In the genomic region with DNA sequence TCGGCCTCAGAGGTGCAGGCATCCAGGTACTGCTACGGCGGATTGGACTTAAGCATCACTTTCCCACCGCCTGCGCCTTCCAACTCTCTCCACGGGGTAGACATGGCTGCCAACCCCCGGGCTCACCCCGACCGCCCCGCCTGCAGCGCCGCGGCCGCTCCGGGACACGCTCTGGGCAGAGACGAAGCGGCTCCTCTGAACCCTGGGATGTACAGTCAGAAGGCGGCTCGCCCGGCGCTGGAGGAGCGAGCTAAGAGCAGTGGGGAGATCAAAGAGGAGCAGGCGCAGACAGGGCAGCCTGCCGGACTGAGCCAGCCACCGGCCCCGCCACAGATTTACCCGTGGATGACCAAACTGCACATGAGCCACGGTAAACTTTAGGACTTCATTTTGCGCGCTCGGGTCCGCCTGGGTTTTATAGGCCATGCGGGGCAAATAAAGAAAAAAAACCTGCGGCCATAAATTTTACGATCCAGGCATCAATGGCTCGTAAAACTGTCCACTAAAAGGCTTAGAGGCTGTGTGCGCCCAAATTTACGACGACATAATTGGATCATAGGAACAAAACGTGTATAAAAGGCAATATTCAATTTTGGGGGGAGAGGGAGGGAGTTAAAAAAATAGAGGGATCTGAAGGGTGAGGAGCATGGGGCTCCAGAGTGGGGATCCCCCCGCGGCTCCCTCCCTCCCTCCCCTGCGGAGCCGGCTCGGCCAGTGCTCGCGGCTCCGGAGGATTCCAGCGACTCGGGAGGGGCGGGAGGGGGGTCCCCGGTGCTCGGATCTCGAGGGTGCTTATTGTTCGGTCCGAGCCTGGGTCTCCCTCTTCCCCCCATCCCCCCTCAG, we compare ENCODE assay signal across 8 mouse cellular contexts. TPM values are rescaled to one million over a fixed set of nuclear protein-coding genes. Genes with fewer than 3 reads are reported as not detected.
DNase-seq lines count a peak whose midpoint lies in the region; ATAC-seq and TF ChIP-seq lines count a peak whose summit lies in the region.

No protein-coding gene starts in this region.

- no peak overlapping the region for H3K9ac ChIP-seq in forebrain, embryonic 11.5 days (ENCODE audit: low read length)
- no peak overlapping the region for H3K9ac ChIP-seq in forebrain, embryonic 14.5 days (ENCODE audit: low read length)
- peak overlapping the region; percentile 74 for H3K9ac ChIP-seq in hindbrain, embryonic 11.5 days (ENCODE audit: low read depth, low read length)
- H3K9ac ChIP-seq in limb, embryonic 14.5 days (ENCODE audit: low read depth, low read length, severe bottlenecking) = peak overlapping the region; percentile 22

- peak; percentile 39; the same call in 1 of the 2 replicates for ATAC-seq in forebrain, embryonic 11.5 days (replicated peaks; ENCODE audit: low FRiP score)
- no peak; the same call in 1 of the 2 replicates for ATAC-seq in forebrain, embryonic 14.5 days
- peak; percentile 57 for ATAC-seq in hindbrain, embryonic 11.5 days (ENCODE audit: low FRiP score)
- peak; percentile 58 for ATAC-seq in limb, embryonic 14.5 days (ENCODE audit: low FRiP score, low read depth)

- H3K27ac ChIP-seq in forebrain, embryonic 11.5 days (ENCODE audit: low read depth, low read length) = no peak overlapping the region
- H3K27ac ChIP-seq in forebrain, embryonic 14.5 days (ENCODE audit: low read depth, low read length) = no peak overlapping the region
- H3K27ac ChIP-seq in hindbrain, embryonic 11.5 days (ENCODE audit: low read depth, low read length) = peak overlapping the region; percentile 90
- H3K27ac ChIP-seq in limb, embryonic 14.5 days (replicated peaks; ENCODE audit: low read depth, low read length) = no peak overlapping the region; the same call in 1 of the 2 replicates

- no peak for TF ChIP-seq POLR2A in limb, embryonic 14.5 days (IDR thresholded peaks at IDR 0.05; ENCODE audit: borderline replicate concordance, extremely low read depth, insufficient read depth, insufficient read length)

- H3K4me3 ChIP-seq in forebrain, embryonic 11.5 days (ENCODE audit: low read depth, low read length) = no peak overlapping the region
- H3K4me3 ChIP-seq in forebrain, embryonic 14.5 days (ENCODE audit: low read depth, low read length) = no peak overlapping the region
- H3K4me3 ChIP-seq in hindbrain, embryonic 11.5 days (ENCODE audit: low read depth, low read length) = peak overlapping the region; percentile 46
- H3K4me3 ChIP-seq in limb, embryonic 14.5 days (replicated peaks; ENCODE audit: low read length) = peak overlapping the region; percentile 31

- peaks cover 99% of the 10 kb centered on the region for H3K27me3 ChIP-seq in forebrain, embryonic 11.5 days (ENCODE audit: control insufficient read depth, insufficient read depth, low read length)
- peaks cover 96% of the 10 kb centered on the region for H3K27me3 ChIP-seq in forebrain, embryonic 14.5 days (replicated peaks; ENCODE audit: control insufficient read depth, insufficient read depth, low read length)
- H3K27me3 ChIP-seq in hindbrain, embryonic 11.5 days (ENCODE audit: control insufficient read depth, insufficient read depth, low read length) = peaks cover 98% of the 10 kb centered on the region
- peaks cover 97% of the 10 kb centered on the region for H3K27me3 ChIP-seq in limb, embryonic 14.5 days (ENCODE audit: control insufficient read depth, insufficient read depth, low read length)

- under 1% methylated on average over 57 of the region's 57 CpGs for WGBS in forebrain, embryonic 11.5 days
- WGBS in forebrain, embryonic 14.5 days = 1% methylated on average over 49 of the region's 57 CpGs
- WGBS in hindbrain, embryonic 11.5 days = under 1% methylated on average over 48 of the region's 57 CpGs
- WGBS in limb, embryonic 14.5 days = under 1% methylated on average over 45 of the region's 57 CpGs

- no peaks in the 10 kb centered on the region for H3K36me3 ChIP-seq in forebrain, embryonic 11.5 days (ENCODE audit: control insufficient read depth, insufficient read depth, low read length)
- no peaks in the 10 kb centered on the region for H3K36me3 ChIP-seq in forebrain, embryonic 14.5 days (ENCODE audit: control insufficient read depth, insufficient read depth, low read length)
- H3K36me3 ChIP-seq in hindbrain, embryonic 11.5 days (ENCODE audit: control insufficient read depth, insufficient read depth, low read length) = no peaks in the 10 kb centered on the region
- no peaks in the 10 kb centered on the region for H3K36me3 ChIP-seq in limb, embryonic 14.5 days (ENCODE audit: control insufficient read depth, insufficient read depth, low read length)

- no peak overlapping the region for H3K4me2 ChIP-seq in forebrain, embryonic 11.5 days (ENCODE audit: low read depth, low read length, severe bottlenecking)
- no peak overlapping the region for H3K4me2 ChIP-seq in forebrain, embryonic 14.5 days (ENCODE audit: low read length)
- H3K4me2 ChIP-seq in hindbrain, embryonic 11.5 days (replicated peaks; ENCODE audit: low read depth, low read length) = peak overlapping the region; percentile 36
- H3K4me2 ChIP-seq in limb, embryonic 14.5 days (replicated peaks; ENCODE audit: low read depth, low read length, severe bottlenecking) = peak overlapping the region; percentile 50

- H3K9me3 ChIP-seq in forebrain, embryonic 11.5 days (ENCODE audit: control insufficient read depth, low read length) = no peaks in the 10 kb centered on the region
- no peaks in the 10 kb centered on the region for H3K9me3 ChIP-seq in forebrain, embryonic 14.5 days (replicated peaks; ENCODE audit: control insufficient read depth, low read length)
- H3K9me3 ChIP-seq in hindbrain, embryonic 11.5 days (ENCODE audit: control insufficient read depth, low read length) = no peaks in the 10 kb centered on the region
- H3K9me3 ChIP-seq in limb, embryonic 14.5 days (ENCODE audit: control insufficient read depth, low read length) = no peaks in the 10 kb centered on the region

- peak; percentile 68 for DNase-seq in forebrain, embryonic 11.5 days (ENCODE audit: low spot score)
- no peak for DNase-seq in forebrain, embryonic 14.5 days (ENCODE audit: low spot score)
- DNase-seq in adrenal gland, postnatal 14 days = peak; percentile 87
- DNase-seq in hindbrain, embryonic 11.5 days (ENCODE audit: low spot score) = peak; percentile 64
- peak; percentile 64 for DNase-seq in limb, embryonic 14.5 days (ENCODE audit: low spot score)
- peak; percentile 60 for DNase-seq in testis, postnatal 10 days (ENCODE audit: low spot score)
- no peak for DNase-seq in urinary bladder, adult 2 months (ENCODE audit: low spot score)
- no peak for DNase-seq in cerebellum, adult 8-10 months

- no peaks in the 10 kb centered on the region for H3K4me1 ChIP-seq in forebrain, embryonic 11.5 days (replicated peaks; ENCODE audit: control insufficient read depth, insufficient read depth, low read length)
- H3K4me1 ChIP-seq in forebrain, embryonic 14.5 days (ENCODE audit: control insufficient read depth, insufficient read depth, low read length) = no peaks in the 10 kb centered on the region
- peaks cover 2% of the 10 kb centered on the region; the same call in 1 of the 2 replicates for H3K4me1 ChIP-seq in hindbrain, embryonic 11.5 days (replicated peaks; ENCODE audit: control insufficient read depth, insufficient read depth, low read length)
- H3K4me1 ChIP-seq in limb, embryonic 14.5 days (ENCODE audit: control insufficient read depth, insufficient read depth, low read length) = peaks cover 14% of the 10 kb centered on the region; the same call in 1 of the 2 replicates

RNA-seq across cellular contexts. Expression of gene Hoxc4, which starts 4.3 kb away (rescaled TPM):
- not detected in 2 replicates for polyA plus RNA-seq in forebrain, embryonic 11.5 days (2014; fragmentation: Nextera tagmentation; extraction: Ambion mirVana)
- polyA plus RNA-seq in forebrain, embryonic 14.5 days (2014; fragmentation: Nextera tagmentation; extraction: Ambion mirVana) = not detected in 2 replicates
- 6.8 and 7.7 TPM in 2 replicates for total RNA-seq in adrenal gland, postnatal 14 days (2021)
- 37.3 and 37.8 TPM in 2 replicates for polyA plus RNA-seq in hindbrain, embryonic 11.5 days (2014; fragmentation: Nextera tagmentation; extraction: Ambion mirVana)
- 5.9 and 7.5 TPM in 2 replicates for polyA plus RNA-seq in limb, embryonic 14.5 days (2012; rRNA removed)
- polyA plus RNA-seq in limb, embryonic 14.5 days (2014; fragmentation: Nextera tagmentation; extraction: Ambion mirVana) = 1.9 and 3.5 TPM in 2 replicates
- polyA plus RNA-seq in urinary bladder, adult 2 months (2012; rRNA removed) = 0.76 and 0.80 TPM in 2 replicates

RNA-seq across cellular contexts. Expression of gene Hoxc6, which starts 16.3 kb away (rescaled TPM):
- not detected in 2 replicates for polyA plus RNA-seq in forebrain, embryonic 11.5 days (2014; fragmentation: Nextera tagmentation; extraction: Ambion mirVana)
- polyA plus RNA-seq in forebrain, embryonic 14.5 days (2014; fragmentation: Nextera tagmentation; extraction: Ambion mirVana) = not detected in 2 replicates
- 37.4 and 43.2 TPM in 2 replicates for total RNA-seq in adrenal gland, postnatal 14 days (2021)
- polyA plus RNA-seq in hindbrain, embryonic 11.5 days (2014; fragmentation: Nextera tagmentation; extraction: Ambion mirVana) = 0.45 and 5.4 TPM in 2 replicates
- polyA plus RNA-seq in limb, embryonic 14.5 days (2012; rRNA removed) = 8.0 and 10.4 TPM in 2 replicates
- polyA plus RNA-seq in limb, embryonic 14.5 days (2014; fragmentation: Nextera tagmentation; extraction: Ambion mirVana) = 2.4 and 2.5 TPM in 2 replicates
- 2.1 and 2.5 TPM in 2 replicates for polyA plus RNA-seq in urinary bladder, adult 2 months (2012; rRNA removed)

RNA-seq across cellular contexts. Expression of gene Hoxc8, which starts 24.0 kb away (rescaled TPM):
- not detected in 2 replicates for polyA plus RNA-seq in forebrain, embryonic 11.5 days (2014; fragmentation: Nextera tagmentation; extraction: Ambion mirVana)
- polyA plus RNA-seq in forebrain, embryonic 14.5 days (2014; fragmentation: Nextera tagmentation; extraction: Ambion mirVana) = not detected in 2 replicates
- 19.2 and 20.1 TPM in 2 replicates for total RNA-seq in adrenal gland, postnatal 14 days (2021)
- polyA plus RNA-seq in hindbrain, embryonic 11.5 days (2014; fragmentation: Nextera tagmentation; extraction: Ambion mirVana) = not detected in 2 replicates
- 3.5 and 3.9 TPM in 2 replicates for polyA plus RNA-seq in limb, embryonic 14.5 days (2012; rRNA removed)
- polyA plus RNA-seq in limb, embryonic 14.5 days (2014; fragmentation: Nextera tagmentation; extraction: Ambion mirVana) = 1.9 TPM in 2 replicates
- 0.39 and 0.47 TPM in 2 replicates for polyA plus RNA-seq in urinary bladder, adult 2 months (2012; rRNA removed)

RNA-seq across cellular contexts. Expression of gene Hoxc9, which starts 38.1 kb away (rescaled TPM):
- polyA plus RNA-seq in forebrain, embryonic 11.5 days (2014; fragmentation: Nextera tagmentation; extraction: Ambion mirVana) = not detected in 2 replicates
- not detected in 2 replicates for polyA plus RNA-seq in forebrain, embryonic 14.5 days (2014; fragmentation: Nextera tagmentation; extraction: Ambion mirVana)
- total RNA-seq in adrenal gland, postnatal 14 days (2021) = 1.8 and 2.1 TPM in 2 replicates
- polyA plus RNA-seq in hindbrain, embryonic 11.5 days (2014; fragmentation: Nextera tagmentation; extraction: Ambion mirVana) = not detected in 2 replicates
- polyA plus RNA-seq in limb, embryonic 14.5 days (2012; rRNA removed) = 2.1 TPM in 2 replicates
- 1.1 and 1.3 TPM in 2 replicates for polyA plus RNA-seq in limb, embryonic 14.5 days (2014; fragmentation: Nextera tagmentation; extraction: Ambion mirVana)
- 0.36 and 0.46 TPM in 2 replicates for polyA plus RNA-seq in urinary bladder, adult 2 months (2012; rRNA removed)

RNA-seq across cellular contexts. Expression of gene Hoxc5, which starts 47.1 kb away (rescaled TPM):
- polyA plus RNA-seq in forebrain, embryonic 11.5 days (2014; fragmentation: Nextera tagmentation; extraction: Ambion mirVana) = not detected in 2 replicates
- polyA plus RNA-seq in forebrain, embryonic 14.5 days (2014; fragmentation: Nextera tagmentation; extraction: Ambion mirVana) = not detected in 2 replicates
- 6.9 and 7.4 TPM in 2 replicates for total RNA-seq in adrenal gland, postnatal 14 days (2021)
- polyA plus RNA-seq in hindbrain, embryonic 11.5 days (2014; fragmentation: Nextera tagmentation; extraction: Ambion mirVana) = 21.0 and 21.6 TPM in 2 replicates
- polyA plus RNA-seq in limb, embryonic 14.5 days (2012; rRNA removed) = 7.6 and 9.0 TPM in 2 replicates
- polyA plus RNA-seq in limb, embryonic 14.5 days (2014; fragmentation: Nextera tagmentation; extraction: Ambion mirVana) = 2.6 and 3.5 TPM in 2 replicates
- 0.60 and 1.4 TPM in 2 replicates for polyA plus RNA-seq in urinary bladder, adult 2 months (2012; rRNA removed)

Comparison
In these comparisons a context has a peak if more than half of its experiments do, and no peak if none do; other contexts are left out.
1. DNase-seq: peak in forebrain, embryonic 11.5 days (single experiment), adrenal gland, postnatal 14 days (single experiment), hindbrain, embryonic 11.5 days (single experiment), limb, embryonic 14.5 days (single experiment) and testis, postnatal 10 days (single experiment); none in forebrain, embryonic 14.5 days (single experiment), urinary bladder, adult 2 months (single experiment) and cerebellum, adult 8-10 months (single experiment).
2. H3K4me2 ChIP-seq: peak in hindbrain, embryonic 11.5 days (single experiment) and limb, embryonic 14.5 days (single experiment); none in forebrain, embryonic 11.5 days (single experiment) and forebrain, embryonic 14.5 days (single experiment).
3. H3K4me3 ChIP-seq: peak in hindbrain, embryonic 11.5 days (single experiment) and limb, embryonic 14.5 days (single experiment); none in forebrain, embryonic 11.5 days (single experiment) and forebrain, embryonic 14.5 days (single experiment).
4. H3K9ac ChIP-seq: peak in hindbrain, embryonic 11.5 days (single experiment) and limb, embryonic 14.5 days (single experiment); none in forebrain, embryonic 11.5 days (single experiment) and forebrain, embryonic 14.5 days (single experiment).